Mouse (Mus musculus) G1E (cell line): ENCODE measurements around the gene Il11ra2.
"Not testable (repeated sequence)": the region's sequence is repeated elsewhere in the genome, so short reads cannot be mapped to it uniquely, and the experiment has no call there.

ENCODE experiments used
- CTCF ChIP-seq: IDR thresholded peaks from 2 replicates; pipeline ENCODE4 v1.5.1; 2012; ENCODE audit warnings: low read depth, low read length, inconsistent platforms, mixed read lengths
- GATA1 ChIP-seq: IDR thresholded peaks from 2 replicates; pipeline ENCODE4 v1.6.1; 2012; ENCODE audit warnings: borderline replicate concordance, low read length, inconsistent platforms, mixed read lengths
- TAL1 ChIP-seq: conservative IDR thresholded peaks from 2 replicates; pipeline ENCODE4 v1.6.1; 2012; ENCODE audit warnings: low read depth, low read length, inconsistent platforms, mixed read lengths

GRCm38 (mm10) chr4:42681473-42682182, 19.9 kb upstream of the Il11ra2 start:
- TF ChIP-seq GATA1, CTCF, TAL1: not testable (repeated sequence)
